Mouse (Mus musculus) kidney, postnatal 10 days (tissue): ENCODE measurements around the gene Gm21913.
"Not testable (repeated sequence)": the region's sequence is repeated elsewhere in the genome, so short reads cannot be mapped to it uniquely, and the experiment has no call there.

Source experiments
- DNase-seq: peaks from one replicate; pipeline ENCODE4 v3.0.0; 2021; ENCODE audit warnings: mixed read lengths

Gm21913 gene

GRCm38 (mm10) chrY:74623596-74623995 lies at the start of gene Gm21913:
Gm21913 (plus strand) TSS chrY:74623896.
- not testable (repeated sequence) for DNase-seq
